Mouse (Mus musculus): ENCODE measurements around the gene Tgif2. TPM values are rescaled to one million over a fixed set of nuclear protein-coding genes. Genes with fewer than 3 reads are reported as not detected.
"Not testable (repeated sequence)": the region's sequence is repeated elsewhere in the genome, so short reads cannot be mapped to it uniquely, and the experiment has no call there.

Gene Tgif2
- polyA plus RNA-seq, 2 experiments = 57.2 to 64.9 TPM

DNA sequence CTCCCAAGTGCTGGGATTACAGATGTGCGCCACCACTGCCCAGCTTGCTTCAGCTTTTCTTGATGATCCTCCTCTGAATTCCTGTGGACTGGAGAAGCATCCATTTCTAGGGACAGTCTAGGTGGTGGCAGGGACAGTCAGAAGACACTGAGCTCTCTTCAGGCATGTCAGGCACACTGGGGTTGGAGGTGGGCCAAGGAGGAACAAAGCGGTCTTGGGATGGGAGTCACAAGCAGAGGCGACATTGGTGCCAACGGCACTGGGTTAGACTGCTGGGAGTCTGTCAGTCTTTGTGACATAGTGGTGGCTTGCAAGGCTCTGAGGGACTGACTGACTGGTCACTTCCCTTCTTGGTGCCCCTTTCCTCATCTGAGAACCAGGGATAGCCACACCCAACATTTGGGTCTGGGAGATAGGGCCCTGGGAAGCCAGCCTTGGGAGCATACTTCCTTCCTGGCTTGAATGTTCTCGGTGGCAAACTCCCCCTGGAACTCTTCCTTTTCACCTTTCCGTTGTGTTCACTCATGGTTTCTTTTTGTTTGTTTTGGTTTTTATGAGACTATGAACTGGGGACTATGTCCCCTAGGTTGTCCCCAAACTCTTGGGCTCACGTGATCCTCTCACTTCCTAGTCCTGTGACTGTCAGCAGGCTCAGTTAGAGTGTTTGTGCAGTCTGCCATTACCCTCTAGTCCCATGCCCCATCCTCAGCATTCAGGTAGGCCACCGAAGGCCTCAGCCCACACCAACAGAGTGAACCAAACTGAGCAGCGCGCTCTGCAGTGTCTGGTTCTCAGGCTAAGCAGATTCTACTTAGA lies 44.8 kb downstream of the Tgif2 start:
- H3K4me2 ChIP-seq (replicated peaks; ENCODE audit: low read depth, low read length, severe bottlenecking) = no peak overlapping the region
- WGBS = 87% methylated on average over 10 of the region's 10 CpGs
- H3K27me3 ChIP-seq (ENCODE audit: control insufficient read depth, insufficient read depth, low read length) = no peaks in the 10 kb centered on the region
- DNase-seq (ENCODE audit: low spot score) (no peak), ATAC-seq (ENCODE audit: low FRiP score, low read depth) (no peak)
- no peak overlapping the region for H3K4me3 ChIP-seq (replicated peaks; ENCODE audit: low read length)
- H3K9me3 ChIP-seq (ENCODE audit: control insufficient read depth, low read length) = no peaks in the 10 kb centered on the region
- H3K4me1 ChIP-seq (ENCODE audit: control insufficient read depth, insufficient read depth, low read length) = no peaks in the 10 kb centered on the region
- no peak overlapping the region for H3K27ac ChIP-seq (replicated peaks; ENCODE audit: low read depth, low read length)
- no peak for TF ChIP-seq POLR2A (IDR thresholded peaks at IDR 0.05; ENCODE audit: borderline replicate concordance, extremely low read depth, insufficient read depth, insufficient read length)
- no peak overlapping the region for H3K9ac ChIP-seq (ENCODE audit: low read depth, low read length, severe bottlenecking)
- no peaks in the 10 kb centered on the region for H3K36me3 ChIP-seq (ENCODE audit: control insufficient read depth, insufficient read depth, low read length)

DNA sequence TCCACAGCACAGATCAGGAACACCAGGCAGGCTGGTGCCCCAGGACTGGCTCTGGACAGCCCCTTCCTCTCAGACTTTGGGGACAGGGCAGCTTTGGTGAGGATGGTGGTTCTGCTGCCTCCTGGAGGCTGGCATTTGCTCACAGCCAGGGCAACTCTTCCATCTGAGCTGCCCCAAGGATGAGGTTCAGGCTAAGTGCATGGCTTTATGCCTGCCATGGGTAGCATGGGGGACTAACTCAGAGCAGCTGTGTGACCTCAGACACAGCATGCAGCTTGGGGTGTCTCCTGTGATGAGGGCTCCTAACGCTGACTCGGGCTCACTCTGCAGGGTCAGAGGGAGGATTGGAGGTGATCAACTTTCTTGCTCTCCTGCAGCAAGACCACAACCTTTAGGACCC lies 45.9 kb downstream of the Tgif2 start:
- 66% methylated on average over 2 of the region's 2 CpGs for WGBS

DNA sequence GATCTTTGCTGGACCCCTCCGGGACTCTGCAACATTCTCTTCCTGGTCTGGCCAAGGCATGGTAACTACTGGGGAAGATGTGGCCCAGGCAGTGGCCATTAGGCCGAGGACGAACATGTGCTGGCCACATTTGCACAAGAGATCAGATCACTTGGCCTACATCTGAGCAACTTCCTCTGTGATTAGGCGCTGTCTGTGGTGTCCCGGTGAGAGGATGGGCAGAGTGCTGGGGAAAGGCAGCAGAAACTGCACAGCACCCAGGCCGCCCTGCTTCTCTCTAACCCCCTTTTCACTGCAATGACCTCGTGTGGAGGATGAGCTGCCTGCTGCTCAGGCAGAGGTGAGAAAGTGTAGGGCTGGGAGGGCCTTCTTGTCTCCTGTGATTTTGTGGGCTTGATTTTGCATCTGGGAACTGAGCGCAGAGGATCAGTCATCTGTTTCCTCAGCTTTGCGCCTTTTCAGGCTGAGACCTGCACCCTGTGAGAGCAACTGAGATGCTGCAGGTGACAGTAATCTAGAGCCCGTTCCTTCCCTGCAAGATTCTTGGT lies 46.4 kb downstream of the Tgif2 start:
- WGBS = 68% methylated on average over 10 of the region's 10 CpGs

More for the DNA sequence above, 45.9 kb downstream of the Tgif2 start:
- H3K4me3 ChIP-seq (replicated peaks; ENCODE audit: low read length); ATAC-seq (ENCODE audit: low FRiP score, low read depth); H3K27ac ChIP-seq (replicated peaks; ENCODE audit: low read depth, low read length); H3K36me3 ChIP-seq (ENCODE audit: control insufficient read depth, insufficient read depth, low read length); H3K9me3 ChIP-seq (ENCODE audit: control insufficient read depth, low read length); H3K4me1 ChIP-seq (ENCODE audit: control insufficient read depth, insufficient read depth, low read length); H3K27me3 ChIP-seq (ENCODE audit: control insufficient read depth, insufficient read depth, low read length); H3K4me2 ChIP-seq (replicated peaks; ENCODE audit: low read depth, low read length, severe bottlenecking); H3K9ac ChIP-seq (ENCODE audit: low read depth, low read length, severe bottlenecking); DNase-seq (ENCODE audit: low spot score): not testable (repeated sequence)

DNA sequence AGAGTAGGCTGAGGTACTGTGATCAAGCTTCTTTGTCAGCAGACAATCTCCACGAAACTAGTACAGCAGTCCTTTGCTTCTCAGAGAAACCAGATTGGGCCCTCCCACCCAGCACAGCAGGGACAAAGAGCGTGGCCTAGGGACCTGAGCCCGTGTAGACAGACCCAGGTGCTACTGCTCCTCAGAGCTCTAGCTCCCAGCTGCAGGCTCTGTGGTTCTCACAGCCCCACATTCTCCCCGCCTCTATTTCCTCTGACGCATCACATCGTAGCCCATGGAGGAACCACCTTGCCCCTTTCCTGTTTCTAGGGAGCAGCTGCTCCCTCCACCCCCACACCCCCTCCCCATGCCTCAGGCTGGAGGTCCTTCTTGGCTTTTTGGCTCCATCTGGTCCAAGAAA lies 47.2 kb downstream of the Tgif2 start, which contains the start of gene Sla2:
Sla2 (minus strand) TSS at position 176 of the 400 bp plus-strand sequence.
- H3K27me3 ChIP-seq (ENCODE audit: control insufficient read depth, insufficient read depth, low read length) = no peaks in the 10 kb centered on the region
- no peaks in the 10 kb centered on the region for H3K36me3 ChIP-seq (ENCODE audit: control insufficient read depth, insufficient read depth, low read length)
- no peaks in the 10 kb centered on the region for H3K4me1 ChIP-seq (ENCODE audit: control insufficient read depth, insufficient read depth, low read length)
- no peak within 1 kb of the TSS for H3K4me3 ChIP-seq (replicated peaks; ENCODE audit: low read length)
- DNase-seq (ENCODE audit: low spot score) (no peak), ATAC-seq (ENCODE audit: low FRiP score, low read depth) (no peak)
- no peaks in the 10 kb centered on the region for H3K9me3 ChIP-seq (ENCODE audit: control insufficient read depth, low read length)
- 54% methylated on average over 6 of the region's 6 CpGs for WGBS
- no peak for TF ChIP-seq POLR2A (IDR thresholded peaks at IDR 0.05; ENCODE audit: borderline replicate concordance, extremely low read depth, insufficient read depth, insufficient read length)
- H3K4me2 ChIP-seq (replicated peaks; ENCODE audit: low read depth, low read length, severe bottlenecking) = no peak within 1 kb of the TSS
- no peak within 1 kb of the TSS for H3K27ac ChIP-seq (replicated peaks; ENCODE audit: low read depth, low read length)
- H3K9ac ChIP-seq (ENCODE audit: low read depth, low read length, severe bottlenecking) = no peak within 1 kb of the TSS

More for the DNA sequence above, 46.4 kb downstream of the Tgif2 start:
- Histone ChIP-seq H3K9ac (ENCODE audit: low read depth, low read length, severe bottlenecking) (no peak overlapping the region), H3K27me3 (ENCODE audit: control insufficient read depth, insufficient read depth, low read length) (no peaks in the 10 kb centered on the region), H3K4me3 (replicated peaks; ENCODE audit: low read length) (no peak overlapping the region), H3K36me3 (ENCODE audit: control insufficient read depth, insufficient read depth, low read length) (no peaks in the 10 kb centered on the region), H3K4me2 (replicated peaks; ENCODE audit: low read depth, low read length, severe bottlenecking) (no peak overlapping the region), H3K27ac (replicated peaks; ENCODE audit: low read depth, low read length) (no peak overlapping the region), H3K4me1 (ENCODE audit: control insufficient read depth, insufficient read depth, low read length) (no peaks in the 10 kb centered on the region), H3K9me3 (ENCODE audit: control insufficient read depth, low read length) (no peaks in the 10 kb centered on the region)
- ATAC-seq (ENCODE audit: low FRiP score, low read depth) (no peak), DNase-seq (ENCODE audit: low spot score) (no peak)
- TF ChIP-seq POLR2A (IDR thresholded peaks at IDR 0.05; ENCODE audit: borderline replicate concordance, extremely low read depth, insufficient read depth, insufficient read length) = no peak

DNA sequence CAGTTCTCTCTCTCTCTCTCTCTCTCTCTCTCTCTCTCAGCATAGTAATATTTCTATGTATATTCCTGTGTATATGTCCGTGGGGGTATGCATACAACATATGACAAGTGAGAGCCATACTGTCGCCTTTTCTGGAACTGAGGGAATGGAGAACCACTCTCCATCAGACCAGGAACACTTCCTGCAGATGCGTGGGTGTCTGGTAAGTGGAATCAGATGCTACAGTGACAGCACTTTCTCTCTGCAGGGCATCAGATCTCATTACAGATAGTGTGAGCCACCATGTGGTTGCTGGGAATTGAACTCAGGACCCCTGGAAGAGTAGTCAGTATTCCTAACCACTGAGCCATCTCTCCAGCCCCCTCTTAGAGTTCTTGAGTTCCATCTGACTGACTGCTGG lies 48.7 kb downstream of the Tgif2 start:
- Histone ChIP-seq H3K4me3 (replicated peaks; ENCODE audit: low read length) (no peak overlapping the region), H3K36me3 (ENCODE audit: control insufficient read depth, insufficient read depth, low read length) (no peaks in the 10 kb centered on the region), H3K9ac (ENCODE audit: low read depth, low read length, severe bottlenecking) (no peak overlapping the region), H3K4me2 (replicated peaks; ENCODE audit: low read depth, low read length, severe bottlenecking) (no peak overlapping the region), H3K27ac (replicated peaks; ENCODE audit: low read depth, low read length) (no peak overlapping the region), H3K4me1 (ENCODE audit: control insufficient read depth, insufficient read depth, low read length) (no peaks in the 10 kb centered on the region), H3K27me3 (ENCODE audit: control insufficient read depth, insufficient read depth, low read length) (no peaks in the 10 kb centered on the region), H3K9me3 (ENCODE audit: control insufficient read depth, low read length) (no peaks in the 10 kb centered on the region)
- DNase-seq (ENCODE audit: low spot score) (no peak), ATAC-seq (ENCODE audit: low FRiP score, low read depth) (no peak)
- TF ChIP-seq POLR2A (IDR thresholded peaks at IDR 0.05; ENCODE audit: borderline replicate concordance, extremely low read depth, insufficient read depth, insufficient read length) = no peak
- WGBS = 66% methylated on average over 3 of the region's 3 CpGs
